Mouse (Mus musculus) kidney, embryonic 14.5 days (tissue): ENCODE results near the gene Ccdc151. TPM values are rescaled to one million over a fixed set of nuclear protein-coding genes. Genes with fewer than 3 reads are reported as not detected.

Source experiments
- ATAC-seq: fragments of 200-750 bp; cut with Nextera tagmentation; 2 replicates; pipeline ENCODE4 v1.8.0; 2017; ENCODE audit warnings: moderate number of reproducible peaks, mild to moderate bottlenecking, moderate TSS enrichment, moderate library complexity; ENCODE audit not compliant: low FRiP score, low TSS enrichment
- H3K27ac ChIP-seq: fragments of 300-500 bp; sonication (generic); 2 replicates; pipeline ENCODE4 v1.5.1; 2014; ENCODE audit warnings: low read depth, mild to moderate bottlenecking, low read length, moderate library complexity, mixed read lengths
- H3K27me3 ChIP-seq: fragments of 300-500 bp; sonication (generic); 2 replicates; pipeline ENCODE4 v1.6.1; 2014; ENCODE audit warnings: mild to moderate bottlenecking, low read length; ENCODE audit not compliant: control insufficient read depth, insufficient read depth
- H3K36me3 ChIP-seq: fragments of 300-500 bp; sonication (generic); 2 replicates; pipeline ENCODE4 v1.6.1; 2014; ENCODE audit warnings: low read length, mixed read lengths; ENCODE audit not compliant: control insufficient read depth, insufficient read depth
- H3K4me1 ChIP-seq: fragments of 300-500 bp; sonication (generic); 2 replicates; pipeline ENCODE4 v1.6.1; 2014; ENCODE audit warnings: low read length, mixed read lengths; ENCODE audit not compliant: control insufficient read depth, insufficient read depth
- H3K4me2 ChIP-seq: fragments of 300-500 bp; sonication (generic); replicated peaks from 2 replicates; pipeline ENCODE4 v1.6.1; 2014; ENCODE audit warnings: low read depth, mild to moderate bottlenecking, low read length
- H3K4me3 ChIP-seq: fragments of 300-500 bp; sonication (generic); 2 replicates; pipeline ENCODE4 v1.5.1; 2014; ENCODE audit warnings: mild to moderate bottlenecking, low read length
- H3K9ac ChIP-seq: fragments of 300-500 bp; sonication (generic); 2 replicates; pipeline ENCODE4 v1.6.1; 2014; ENCODE audit warnings: low read depth, mild to moderate bottlenecking, low read length, moderate library complexity
- H3K9me3 ChIP-seq: fragments of 300-500 bp; sonication (generic); 2 replicates; pipeline ENCODE4 v1.6.1; 2016; ENCODE audit warnings: low read length; ENCODE audit not compliant: control insufficient read depth
- WGBS: fragments of 180-500 bp; shearing (Covaris S2); extraction: QIAGEN DNeasy Blood & Tissue Kit; methylation state at CpG from one replicate; pipeline ENCODE4 v1.1.7; 2014; 5-methylcytosine and 5-hydroxymethylcytosine counted together
- polyA plus RNA-seq: library from polyadenylated mRNA; unstranded; fragments of >200 nt; fragmentation: Nextera tagmentation; extraction: Ambion mirVana; gene quantifications from 2 replicates; pipeline ENCODE4 v1.2.1, GENCODE M21; 2014

The Ccdc151 gene
- polyA plus RNA-seq, 1 experiment from 2014 or later = 2.3 TPM

- peaks cover 18% of the 10 kb centered on the region for H3K4me1 ChIP-seq
- H3K4me3 ChIP-seq = no peak overlapping the region
- no peak overlapping the region for H3K4me2 ChIP-seq
- no peak overlapping the region for H3K9ac ChIP-seq
- WGBS = 97% methylated on average over 12 of the region's 12 CpGs
- H3K36me3 ChIP-seq = peaks cover 54% of the 10 kb centered on the region
- no peaks in the 10 kb centered on the region for H3K9me3 ChIP-seq
- H3K27ac ChIP-seq = no peak overlapping the region
- H3K27me3 ChIP-seq = no peaks in the 10 kb centered on the region
- ATAC-seq = no peak
Measured at GRCm38 (mm10) chr9:22004546-22004945, 2.1 kb upstream of the Ccdc151 start.

- H3K27me3 ChIP-seq = no peaks in the 10 kb centered on the region
- under 1% methylated on average over 18 of the region's 18 CpGs for WGBS
- peak overlapping the region; percentile 59; the same call in 1 of the 2 replicates for H3K27ac ChIP-seq
- peaks cover 40% of the 10 kb centered on the region for H3K36me3 ChIP-seq
- H3K4me1 ChIP-seq = peaks cover 18% of the 10 kb centered on the region
- H3K9ac ChIP-seq = peak overlapping the region; percentile 68
- ATAC-seq = peak; percentile 1; the same call in 1 of the 2 replicates
- peak overlapping the region; percentile 62 for H3K4me2 ChIP-seq
- H3K9me3 ChIP-seq = no peaks in the 10 kb centered on the region
- peak overlapping the region; percentile 74 for H3K4me3 ChIP-seq
Measured at GRCm38 (mm10) chr9:22003163-22003554, 725 bp upstream of the Ccdc151 start.

GRCm38 (mm10) chr9:22001633-22002032 is 801 bp downstream of the Ccdc151 start:
- Histone ChIP-seq H3K9me3 (no peaks in the 10 kb centered on the region), H3K36me3 (peaks cover 26% of the 10 kb centered on the region), H3K4me3 (no peak overlapping the region), H3K27me3 (0 out of 2 replicates have a peak, but pooled peaks cover 2% of the 10 kb centered on the region), H3K4me1 (peaks cover 18% of the 10 kb centered on the region), H3K4me2 (no peak overlapping the region), H3K9ac (no peak overlapping the region), H3K27ac (no peak overlapping the region)
- ATAC-seq = no peak
- 85% methylated on average over 4 of the region's 4 CpGs for WGBS

- peaks cover 12% of the 10 kb centered on the region; the same call in 1 of the 2 replicates for H3K36me3 ChIP-seq
- no peaks in the 10 kb centered on the region for H3K9me3 ChIP-seq
- H3K27ac ChIP-seq = no peak overlapping the region
- 0 out of 2 replicates have a peak, but pooled peaks cover 2% of the 10 kb centered on the region for H3K27me3 ChIP-seq
- H3K4me3 ChIP-seq = no peak overlapping the region
- H3K9ac ChIP-seq = no peak overlapping the region
- H3K4me2 ChIP-seq = no peak overlapping the region
- 92% methylated on average over 6 of the region's 6 CpGs for WGBS
- no peak for ATAC-seq
- H3K4me1 ChIP-seq = peaks cover 18% of the 10 kb centered on the region
Measured at GRCm38 (mm10) chr9:22000296-22000695, 2.1 kb downstream of the Ccdc151 start.

DNA sequence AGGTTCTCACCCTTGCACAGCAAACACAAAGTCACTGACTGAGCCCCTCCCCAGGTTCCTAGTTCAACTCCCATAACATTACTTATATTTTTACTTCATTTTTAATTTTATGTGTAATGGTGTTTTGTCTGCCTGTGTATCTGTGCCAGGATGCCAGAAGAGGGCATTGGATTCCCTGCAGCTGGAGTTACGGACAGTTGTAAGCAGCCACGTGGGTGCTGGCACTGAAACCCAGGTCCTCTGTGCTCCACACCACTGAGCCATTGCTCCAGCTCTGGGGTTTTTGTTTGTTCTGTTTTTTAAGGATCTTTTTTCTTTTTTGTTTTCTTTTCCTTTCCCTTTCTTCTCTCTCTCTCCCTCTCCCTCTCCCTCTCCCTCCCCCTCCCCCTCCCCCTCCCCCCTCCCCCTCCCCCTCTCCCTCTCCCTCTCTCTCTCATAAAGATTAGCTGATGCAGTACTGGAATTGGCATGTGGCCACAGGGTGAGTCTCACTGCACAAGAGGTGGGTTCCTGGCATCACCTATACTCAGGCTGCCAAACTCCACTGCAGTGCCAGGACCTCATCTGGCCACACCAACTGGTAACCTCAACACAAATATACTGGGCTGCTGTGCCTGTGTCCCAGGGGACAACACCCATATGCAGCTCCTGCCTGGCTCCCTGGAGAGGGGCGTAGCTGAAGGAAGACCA is 6.1 kb downstream of the Ccdc151 start:
- H3K9ac ChIP-seq = no peak overlapping the region
- no peak overlapping the region for H3K4me3 ChIP-seq
- no peak for ATAC-seq
- WGBS = 79% methylated on average over 3 of the region's 3 CpGs
- H3K36me3 ChIP-seq = no peaks in the 10 kb centered on the region
- H3K4me2 ChIP-seq = no peak overlapping the region
- no peaks in the 10 kb centered on the region for H3K4me1 ChIP-seq
- H3K27me3 ChIP-seq = peaks cover 12% of the 10 kb centered on the region
- no peak overlapping the region for H3K27ac ChIP-seq
- no peaks in the 10 kb centered on the region for H3K9me3 ChIP-seq

DNA sequence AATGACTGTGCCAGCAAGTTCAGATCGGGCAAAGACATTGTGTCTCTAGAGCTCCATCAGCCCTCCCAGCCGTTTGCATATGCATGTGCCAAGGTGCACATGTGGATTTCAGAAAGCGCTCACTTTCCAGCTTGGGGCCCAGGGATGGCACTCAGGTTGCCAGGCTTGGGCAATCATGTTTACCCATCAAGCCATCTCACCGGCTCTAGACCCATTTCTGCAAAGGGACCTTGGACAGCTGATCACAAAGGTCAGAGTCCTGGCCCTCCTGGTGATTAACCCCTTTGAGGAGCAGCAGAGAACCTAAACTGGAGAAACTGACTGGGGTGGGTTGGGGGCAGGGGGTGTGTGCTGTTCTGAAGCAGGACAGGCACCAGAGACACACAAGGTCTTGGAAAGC is 10.2 kb downstream of the Ccdc151 start:
- no peak overlapping the region for H3K9ac ChIP-seq
- no peaks in the 10 kb centered on the region for H3K9me3 ChIP-seq
- WGBS = 74% methylated on average over 4 of the region's 4 CpGs
- no peak overlapping the region for H3K4me2 ChIP-seq
- peaks cover 50% of the 10 kb centered on the region for H3K27me3 ChIP-seq
- H3K27ac ChIP-seq = no peak overlapping the region
- ATAC-seq = no peak
- H3K4me3 ChIP-seq = no peak overlapping the region
- no peaks in the 10 kb centered on the region for H3K36me3 ChIP-seq
- H3K4me1 ChIP-seq = peaks cover 21% of the 10 kb centered on the region

DNA sequence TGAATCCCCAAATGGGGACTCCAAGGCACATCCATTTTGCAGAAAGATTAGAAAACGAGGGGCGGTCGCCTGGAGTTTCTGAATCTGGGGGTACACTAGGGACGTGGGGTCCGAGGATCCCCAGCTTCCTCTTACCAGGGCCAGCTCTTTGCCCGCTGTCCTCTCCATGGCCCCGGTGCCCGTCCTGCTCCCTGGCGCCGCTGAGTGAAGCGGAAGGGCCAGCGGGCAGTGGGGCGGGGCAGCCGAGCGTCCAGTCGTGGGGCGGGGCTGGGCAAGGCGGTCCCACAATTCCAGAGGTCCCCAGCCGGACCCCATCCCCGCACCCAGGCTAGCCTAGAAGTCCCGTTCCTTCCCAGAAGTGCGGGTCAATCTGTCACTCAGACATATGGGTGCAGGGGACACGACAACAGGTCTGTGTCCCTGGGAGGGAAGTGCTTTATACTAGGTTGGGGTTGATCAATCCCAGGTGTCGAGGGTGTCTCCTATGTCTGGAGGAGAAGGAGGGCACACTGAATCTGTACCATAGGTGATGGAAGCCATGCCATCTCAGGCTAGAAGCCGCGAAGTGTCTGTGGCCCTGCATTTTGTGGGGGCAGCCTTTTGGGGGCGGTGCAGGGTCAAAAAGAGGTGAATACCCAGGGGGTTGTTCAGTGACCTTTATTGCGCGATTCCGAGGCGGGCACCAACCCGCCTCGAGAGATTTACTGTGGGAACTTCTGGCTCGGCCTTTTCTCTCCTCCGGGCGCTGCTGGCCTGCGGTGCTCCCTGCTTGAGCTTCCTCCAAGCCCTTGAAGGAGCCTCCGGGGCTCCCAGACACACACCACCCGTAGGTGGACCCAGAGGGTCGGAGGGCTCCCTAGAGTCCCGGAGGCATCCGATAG is 13.0 kb downstream of the Ccdc151 start, which contains the start of gene Rgl3:
Rgl3 (minus strand) TSS at position 217 of the 881 bp plus-strand sequence.
- Histone ChIP-seq H3K4me3 (peak within 1 kb of the TSS; percentile 50), H3K4me1 (peaks cover 21% of the 10 kb centered on the region), H3K9me3 (no peaks in the 10 kb centered on the region), H3K27ac (0 out of 2 replicates have a peak within 1 kb of the TSS, but pooled peaks have one; percentile 42), H3K4me2 (peak within 1 kb of the TSS; percentile 81), H3K36me3 (no peaks in the 10 kb centered on the region), H3K9ac (peak within 1 kb of the TSS; percentile 55), H3K27me3 (peaks cover 57% of the 10 kb centered on the region)
- ATAC-seq = peak; percentile 59
- WGBS = 1% methylated on average over 42 of the region's 42 CpGs

- H3K27me3 ChIP-seq = peaks cover 57% of the 10 kb centered on the region
- 0 out of 2 replicates have a peak overlapping the region, but pooled peaks have one; percentile 42 for H3K27ac ChIP-seq
- H3K9ac ChIP-seq = peak overlapping the region; percentile 55
- ATAC-seq = peak; percentile 75
- H3K4me2 ChIP-seq = peak overlapping the region; percentile 81
- peak overlapping the region; percentile 50 for H3K4me3 ChIP-seq
- peaks cover 21% of the 10 kb centered on the region for H3K4me1 ChIP-seq
- under 1% methylated on average over 32 of the region's 32 CpGs for WGBS
- H3K9me3 ChIP-seq = no peaks in the 10 kb centered on the region
- no peaks in the 10 kb centered on the region for H3K36me3 ChIP-seq
Measured at GRCm38 (mm10) chr9:21988421-21989101, 13.9 kb downstream of the Ccdc151 start.
